Mouse (Mus musculus) left cerebral cortex, adult 18-20 months (tissue): ENCODE results near the gene Prdm16. TPM values are rescaled to one million over a fixed set of nuclear protein-coding genes. Genes with fewer than 3 reads are reported as not detected.

Experiments used
- DNase-seq, 2 experiments: peaks; one replicate each; pipeline ENCODE4 v3.0.0; 2021 to 2022; ENCODE audit warnings: low spot score in 2 of 2, mixed read lengths in 1 of 2
- long read RNA-seq, 2 experiments: library from polyadenylated mRNA; stranded (forward); transcript quantifications; one replicate each; pipeline ENCODE4 v2.0.0; 2021
- total RNA-seq, 2 experiments: library from RNA; stranded (reverse); gene quantifications; 2 replicates each; pipeline ENCODE4 v1.2.3; 2021

Gene Prdm16
- total RNA-seq: 1 to 10 TPM; 8.3 to 8.8 TPM
- long read RNA-seq, experiment 1, partial matches to known transcripts: 3 of 27 reads
- long read RNA-seq, experiment 1, other reads (novel, unspliced or antisense): 24 of 27 reads
- long read RNA-seq, experiment 2, partial matches to known transcripts: 1 of 14 reads
- long read RNA-seq, experiment 2, other reads (novel, unspliced or antisense): 13 of 14 reads

- no peak for DNase-seq
Measured at GRCm38 (mm10) chr4:154636721-154637311, at the start of gene Prdm16. Prdm16 (minus strand) TSS chr4:154636873.

GRCm38 (mm10) chr4:154683068-154683752 lies 46.5 kb upstream of the Prdm16 start:
- no peak for DNase-seq

GRCm38 (mm10) chr4:154682311-154682710 lies 45.6 kb upstream of the Prdm16 start:
- no peak for DNase-seq

- no peak for DNase-seq
Measured at GRCm38 (mm10) chr4:154675441-154676000, 38.8 kb upstream of the Prdm16 start.

GRCm38 (mm10) chr4:154674966-154675365 lies 38.3 kb upstream of the Prdm16 start:
- no peak for DNase-seq

GRCm38 (mm10) chr4:154674541-154674940 lies 37.9 kb upstream of the Prdm16 start:
- DNase-seq: peak; percentile 47 to 68

- no peak for DNase-seq
Measured at GRCm38 (mm10) chr4:154673986-154674385, 37.3 kb upstream of the Prdm16 start.

- no peak for DNase-seq
Measured at GRCm38 (mm10) chr4:154672027-154672426, 35.4 kb upstream of the Prdm16 start.

- DNase-seq: no peak
Measured at GRCm38 (mm10) chr4:154671232-154671912, 34.7 kb upstream of the Prdm16 start.

- no peak for DNase-seq
Measured at GRCm38 (mm10) chr4:154667767-154668166, 31.1 kb upstream of the Prdm16 start, which contains the start of gene Actrt2. Actrt2 (minus strand) TSS chr4:154667867.

GRCm38 (mm10) chr4:154662681-154663215 lies 26.1 kb upstream of the Prdm16 start:
- DNase-seq: no peak

- DNase-seq: no peak
Measured at GRCm38 (mm10) chr4:154661256-154661655, 24.6 kb upstream of the Prdm16 start.

- no peak for DNase-seq
Measured at GRCm38 (mm10) chr4:154660025-154660424, 23.4 kb upstream of the Prdm16 start.

GRCm38 (mm10) chr4:154655134-154655910 lies 18.6 kb upstream of the Prdm16 start:
- DNase-seq: no peak

GRCm38 (mm10) chr4:154652494-154652893 lies 15.8 kb upstream of the Prdm16 start:
- no peak for DNase-seq

GRCm38 (mm10) chr4:154649083-154649747 lies 12.5 kb upstream of the Prdm16 start:
- DNase-seq: no peak

- no peak for DNase-seq
Measured at GRCm38 (mm10) chr4:154642496-154642895, 5.8 kb upstream of the Prdm16 start.

- no peak for DNase-seq
Measured at GRCm38 (mm10) chr4:154641296-154642110, 4.8 kb upstream of the Prdm16 start.
